ENCODE assay signal across 18 mouse cellular contexts in genomic region chr17:67451081-67451480, GRCm38 (mm10).
DNase-seq lines count a peak whose midpoint lies in the region; ATAC-seq and TF ChIP-seq lines count a peak whose summit lies in the region.
"Had no signal": no experiment of that assay in that cellular context is flagged by ENCODE, and none has a peak within 500 bp of the region (broad histone marks: within the 10 kb centered on the region; RNA-seq: fewer than 3 reads in every experiment).

No protein-coding gene starts in this region.

- no peaks in the 10 kb centered on the region for H3K27me3 ChIP-seq in heart, embryonic 10.5 days (ENCODE audit: insufficient read depth, poor library complexity, severe bottlenecking)
- no peaks in the 10 kb centered on the region for H3K27me3 ChIP-seq in kidney, postnatal 0 days (ENCODE audit: insufficient read depth, low read length)
- peaks cover 6% of the 10 kb centered on the region for H3K27me3 ChIP-seq in myocyte (ENCODE audit: control insufficient read depth, insufficient read depth, insufficient read length)
- H3K27me3 ChIP-seq: embryonic facial prominence, embryonic 12.5 days had no signal

- no peak for ATAC-seq in kidney, postnatal 0 days (replicated peaks; ENCODE audit: low FRiP score, low read depth)
- ATAC-seq: forebrain, embryonic 14.5 days; liver, postnatal 0 days; midbrain, embryonic 16.5 days had no signal

- TF ChIP-seq CTCF in kidney, postnatal 0 days (IDR thresholded peaks at IDR 0.05; ENCODE audit: low read depth): no peak

- WGBS in heart, embryonic 10.5 days: 59% methylated on average over 2 of the region's 2 CpGs
- WGBS in kidney, postnatal 0 days: 55% methylated on average over 2 of the region's 2 CpGs

- H3K27ac ChIP-seq in heart, embryonic 10.5 days: no peak overlapping the region
- no peak overlapping the region for H3K27ac ChIP-seq in kidney, postnatal 0 days
- H3K27ac ChIP-seq: embryonic facial prominence, embryonic 12.5 days; hindbrain, embryonic 14.5 days; limb, embryonic 10.5 days; stomach, postnatal 0 days had no signal

- DNase-seq in heart, adult 8-10 months (ENCODE audit: low spot score): peak; percentile 23
- DNase-seq in heart, embryonic 10.5 days (ENCODE audit: low spot score): no peak
- DNase-seq in kidney, postnatal 0 days (ENCODE audit: low spot score): peak; percentile 9
- no peak for DNase-seq in kidney, adult 8-10 months
- DNase-seq in lung, postnatal 10 days: peak; percentile 18
- no peak for DNase-seq in right cerebral cortex, postnatal 14 days
- DNase-seq: cerebellum, adult 8-10 months; gastrocnemius, postnatal 14 days; kidney, adult 11 months; kidney, postnatal 4 days; liver, postnatal 0 days had no signal

- H3K36me3 ChIP-seq in heart, embryonic 10.5 days: no peaks in the 10 kb centered on the region
- no peaks in the 10 kb centered on the region for H3K36me3 ChIP-seq in kidney, postnatal 0 days (ENCODE audit: insufficient read depth, low read length)
- H3K36me3 ChIP-seq in myocyte (ENCODE audit: control insufficient read depth, insufficient read depth): no peaks in the 10 kb centered on the region
- H3K36me3 ChIP-seq: embryonic facial prominence, embryonic 12.5 days; limb, embryonic 10.5 days had no signal

- H3K79me2 ChIP-seq in myocyte (ENCODE audit: control insufficient read depth, insufficient read depth): no peaks in the 10 kb centered on the region

- no peak overlapping the region for H3ac ChIP-seq in myocyte (ENCODE audit: control insufficient read depth, insufficient read length)

- no peak for TF ChIP-seq POLR2A in myocyte (IDR thresholded peaks at IDR 0.05; ENCODE audit: insufficient read length, low read depth)

- no peak overlapping the region for H3K9ac ChIP-seq in kidney, postnatal 0 days (ENCODE audit: low read depth, low read length)
- H3K9ac ChIP-seq: embryonic facial prominence, embryonic 12.5 days; hindbrain, embryonic 14.5 days; liver, postnatal 0 days had no signal

- no peaks in the 10 kb centered on the region for H3K4me1 ChIP-seq in heart, embryonic 10.5 days
- no peaks in the 10 kb centered on the region for H3K4me1 ChIP-seq in kidney, postnatal 0 days (replicated peaks; ENCODE audit: insufficient read depth, low read length)
- H3K4me1 ChIP-seq: embryonic facial prominence, embryonic 12.5 days; limb, embryonic 10.5 days had no signal

- H3K4me2 ChIP-seq in kidney, postnatal 0 days (ENCODE audit: low read length): no peak overlapping the region
- H3K4me2 ChIP-seq in myocyte (ENCODE audit: low read depth): peak overlapping the region; percentile 36
- H3K4me2 ChIP-seq: embryonic facial prominence, embryonic 12.5 days; hindbrain, embryonic 14.5 days had no signal

- no peak overlapping the region for H3K4me3 ChIP-seq in heart, embryonic 10.5 days
- no peak overlapping the region for H3K4me3 ChIP-seq in kidney, postnatal 0 days (replicated peaks; ENCODE audit: low read depth, low read length)
- H3K4me3 ChIP-seq in myocyte: no peak overlapping the region
- H3K4me3 ChIP-seq: embryonic facial prominence, embryonic 12.5 days; limb, embryonic 10.5 days had no signal

- no peaks in the 10 kb centered on the region for H3K9me3 ChIP-seq in heart, embryonic 10.5 days
- no peaks in the 10 kb centered on the region for H3K9me3 ChIP-seq in kidney, postnatal 0 days (replicated peaks; ENCODE audit: low read length)
- H3K9me3 ChIP-seq: embryonic facial prominence, embryonic 12.5 days; limb, embryonic 10.5 days had no signal

TF ChIP-seq in myocyte, 11 proteins besides CTCF, POLR2A, EP300 and RAD21:
- no peak for TF ChIP-seq TCF12 (IDR thresholded peaks at IDR 0.05; ENCODE audit: insufficient read depth, poor library complexity, severe bottlenecking)
- no peak for TF ChIP-seq POLR2AphosphoS2 (IDR thresholded peaks at IDR 0.05; ENCODE audit: insufficient read length, low read depth)
- TF ChIP-seq MAX (IDR thresholded peaks at IDR 0.05; ENCODE audit: low read depth): no peak
- no peak for TF ChIP-seq REST (IDR thresholded peaks at IDR 0.05; ENCODE audit: insufficient read depth, insufficient read length)
- TF ChIP-seq MYOG (IDR thresholded peaks at IDR 0.05; ENCODE audit: control insufficient read depth in 1 of 3, insufficient read depth in 1 of 3, insufficient read length in 2 of 3, low read depth in 2 of 3): no peak
- TF ChIP-seq E2F4 (IDR thresholded peaks at IDR 0.05; ENCODE audit: insufficient read depth): no peak
- no peak for TF ChIP-seq SRF (IDR thresholded peaks at IDR 0.05; ENCODE audit: control insufficient read depth, insufficient read length, low read depth)
- no peak for TF ChIP-seq CEBPB (IDR thresholded peaks at IDR 0.05; ENCODE audit: insufficient read depth, poor library complexity, severe bottlenecking)
- TF ChIP-seq MYOD1 (IDR thresholded peaks at IDR 0.05; ENCODE audit: control insufficient read depth in 1 of 3, insufficient read length in 2 of 3, low read depth in 2 of 3): no peak
- TF ChIP-seq USF1 (IDR thresholded peaks at IDR 0.05; ENCODE audit: low read depth): no peak
- no peak for TF ChIP-seq TCF3 (IDR thresholded peaks at IDR 0.05; ENCODE audit: insufficient read length, low read depth)

Comparison
In these comparisons a context has a peak if more than half of its experiments do, and no peak if none do; other contexts are left out.
1. DNase-seq: peak in heart, adult 8-10 months (single experiment), kidney, postnatal 0 days (single experiment) and lung, postnatal 10 days (single experiment); none in heart, embryonic 10.5 days (single experiment), kidney, adult 8-10 months (0 of 2) and right cerebral cortex, postnatal 14 days (single experiment).